Comparison of ENCODE assay signal across 9 mouse cellular contexts in genomic region chr6:115174845-115175244, GRCm38 (mm10). TPM values are rescaled to one million over a fixed set of nuclear protein-coding genes. Genes with fewer than 3 reads are reported as not detected.
DNase-seq lines count a peak whose midpoint lies in the region; ATAC-seq and TF ChIP-seq lines count a peak whose summit lies in the region.
"Had no signal": no experiment of that assay in that cellular context is flagged by ENCODE, and none has a peak within 500 bp of the region (broad histone marks: within the 10 kb centered on the region; RNA-seq: fewer than 3 reads in every experiment).

No protein-coding gene starts in this region.

- no peaks in the 10 kb centered on the region for H3K27me3 ChIP-seq in cerebellum, adult 2 months (ENCODE audit: control insufficient read depth, insufficient read depth, low read length)
- no peaks in the 10 kb centered on the region for H3K27me3 ChIP-seq in liver, embryonic 14.5 days (ENCODE audit: control insufficient read depth, insufficient read depth, low read length)
- no peaks in the 10 kb centered on the region for H3K27me3 ChIP-seq in liver, embryonic 11.5 days (replicated peaks; ENCODE audit: control insufficient read depth, insufficient read depth, low read length)

- H3K36me3 ChIP-seq in liver, embryonic 14.5 days (replicated peaks; ENCODE audit: control insufficient read depth, insufficient read depth, low read depth) = no peaks in the 10 kb centered on the region
- H3K36me3 ChIP-seq in liver, embryonic 11.5 days (ENCODE audit: control insufficient read depth, insufficient read depth, low read length) = no peaks in the 10 kb centered on the region
- H3K36me3 ChIP-seq: heart, embryonic 13.5 days had no signal

- no peak for ATAC-seq in liver, embryonic 14.5 days (ENCODE audit: insufficient read depth)
- no peak for ATAC-seq in liver, embryonic 11.5 days (replicated peaks; ENCODE audit: low FRiP score)

- DNase-seq in cerebellum, adult 2 months = no peak
- no peak for DNase-seq in cerebellum, adult 11 months
- DNase-seq in liver, embryonic 14.5 days (ENCODE audit: low read depth in 3 of 3, low spot score in 3 of 3) = no peak
- DNase-seq in liver, embryonic 11.5 days (ENCODE audit: low spot score) = no peak
- peak; percentile 72 for DNase-seq in embryo, embryonic 10.5 days (ENCODE audit: low spot score)
- DNase-seq in naive thymus-derived CD4-positive, alpha-beta T cell, adult 2 months (ENCODE audit: low read depth) = peak; percentile 34
- DNase-seq in ovary, adult 18-20 months (ENCODE audit: low spot score) = no peak
- no peak for DNase-seq in spleen, postnatal 4 days (ENCODE audit: low spot score in 2 of 2)

- 21% methylated on average over 3 of the region's 3 CpGs for WGBS in cerebellum, adult 2 months
- 20% methylated on average over 3 of the region's 3 CpGs for WGBS in liver, embryonic 14.5 days (ENCODE audit: insufficient replicate concordance)
- 27% methylated on average over 3 of the region's 3 CpGs for WGBS in liver, embryonic 11.5 days

- peaks cover 7% of the 10 kb centered on the region for H3K4me1 ChIP-seq in cerebellum, adult 2 months (ENCODE audit: control insufficient read depth, insufficient read depth, low read length)
- H3K4me1 ChIP-seq in liver, embryonic 14.5 days (replicated peaks; ENCODE audit: control insufficient read depth in 2 of 2, insufficient read depth in 2 of 2, low read length in 1 of 2) = no peaks in the 10 kb centered on the region
- no peaks in the 10 kb centered on the region for H3K4me1 ChIP-seq in liver, embryonic 11.5 days (replicated peaks; ENCODE audit: control insufficient read depth, insufficient read depth, low read length)
- H3K4me1 ChIP-seq: heart, embryonic 13.5 days had no signal

- H3K4me3 ChIP-seq in cerebellum, adult 2 months (replicated peaks; ENCODE audit: insufficient read depth, low read depth, low read length) = no peak overlapping the region
- no peak overlapping the region for H3K4me3 ChIP-seq in liver, embryonic 14.5 days (ENCODE audit: insufficient read depth in 1 of 2, low read depth in 2 of 2, low read length in 2 of 2)
- H3K4me3 ChIP-seq in liver, embryonic 11.5 days (ENCODE audit: low read depth, low read length) = no peak overlapping the region
- H3K4me3 ChIP-seq: heart, embryonic 13.5 days had no signal

- TF ChIP-seq EP300 in liver, embryonic 14.5 days (IDR thresholded peaks at IDR 0.05; ENCODE audit: low read depth) = no peak

- no peak overlapping the region for H3K27ac ChIP-seq in cerebellum, adult 2 months (ENCODE audit: insufficient read depth, low read length)
- H3K27ac ChIP-seq in liver, embryonic 14.5 days = no peak overlapping the region
- no peak overlapping the region for H3K27ac ChIP-seq in liver, embryonic 11.5 days (ENCODE audit: low read depth, low read length)
- H3K27ac ChIP-seq: heart, embryonic 13.5 days had no signal

- TF ChIP-seq CTCF in cerebellum, adult 2 months (IDR thresholded peaks at IDR 0.05; ENCODE audit: borderline replicate concordance, insufficient read depth, low read depth, low read length) = peak; percentile 59
- peak; percentile 59 for TF ChIP-seq CTCF in liver, embryonic 14.5 days (IDR thresholded peaks at IDR 0.05; ENCODE audit: low read depth)

- H3K9ac ChIP-seq in liver, embryonic 14.5 days (replicated peaks) = no peak overlapping the region
- no peak overlapping the region for H3K9ac ChIP-seq in liver, embryonic 11.5 days (ENCODE audit: low read depth, low read length)
- H3K9ac ChIP-seq: heart, embryonic 13.5 days had no signal

- no peak for TF ChIP-seq POLR2A in cerebellum, adult 2 months (IDR thresholded peaks at IDR 0.05; ENCODE audit: borderline replicate concordance, insufficient read depth, low read length)

- no peak overlapping the region for H3K4me2 ChIP-seq in liver, embryonic 14.5 days (ENCODE audit: low read depth)
- no peak overlapping the region for H3K4me2 ChIP-seq in liver, embryonic 11.5 days
- H3K4me2 ChIP-seq: heart, embryonic 13.5 days had no signal

- H3K9me3 ChIP-seq in liver, embryonic 14.5 days (ENCODE audit: control insufficient read depth, low read length) = no peaks in the 10 kb centered on the region
- no peaks in the 10 kb centered on the region for H3K9me3 ChIP-seq in liver, embryonic 11.5 days (ENCODE audit: control insufficient read depth, low read length)
- H3K9me3 ChIP-seq: heart, embryonic 13.5 days had no signal

RNA-seq across cellular contexts. Expression of gene Syn2, which starts 40.1 kb away (rescaled TPM):
- polyA plus RNA-seq in cerebellum, adult 2 months (2012; rRNA removed) = 272 and 292 TPM in 2 replicates
- polyA plus RNA-seq in liver, embryonic 14.5 days (2012; rRNA removed) = 0.04 TPM in 2 replicates
- polyA plus RNA-seq in liver, embryonic 14.5 days (2014; fragmentation: Nextera tagmentation; extraction: Ambion mirVana) = 0.04 TPM in 1 of 2 replicates, not detected in the other
- polyA plus RNA-seq in liver, embryonic 11.5 days (2014; fragmentation: Nextera tagmentation; extraction: Ambion mirVana) = 0.16 and 0.30 TPM in 2 replicates

RNA-seq across cellular contexts. Expression of gene Gm17482, which starts 52.3 kb away (rescaled TPM):
- not detected in 2 replicates for polyA plus RNA-seq in cerebellum, adult 2 months (2012; rRNA removed)
- polyA plus RNA-seq in liver, embryonic 14.5 days (2012; rRNA removed) = not detected in 2 replicates
- polyA plus RNA-seq in liver, embryonic 14.5 days (2014; fragmentation: Nextera tagmentation; extraction: Ambion mirVana) = not detected in 2 replicates
- polyA plus RNA-seq in liver, embryonic 11.5 days (2014; fragmentation: Nextera tagmentation; extraction: Ambion mirVana) = not detected in 2 replicates
- polyA plus RNA-seq: heart, embryonic 13.5 days had no signal

Comparison
In these comparisons a context has a peak if more than half of its experiments do, and no peak if none do; other contexts are left out.
1. DNase-seq: peak in embryo, embryonic 10.5 days (single experiment) and naive thymus-derived CD4-positive, alpha-beta T cell, adult 2 months (single experiment); none in cerebellum, adult 2 months (0 of 2), cerebellum, adult 11 months (single experiment), liver, embryonic 14.5 days (0 of 3), liver, embryonic 11.5 days (single experiment), ovary, adult 18-20 months (single experiment) and spleen, postnatal 4 days (0 of 2).
2. RNA of gene Syn2, which starts 40.1 kb away (polyA plus RNA-seq): 272 to 292 TPM in cerebellum, adult 2 months; 0.16 to 0.30 TPM in liver, embryonic 11.5 days and 0.04 TPM in liver, embryonic 14.5 days; every median in the first group is over 100 times any median in the second.